Mouse (Mus musculus) ES-Bruce4 (cell line): ENCODE results near the gene Gm21976.

Source experiments
- CTCF ChIP-seq: IDR thresholded peaks from one replicate; pipeline ENCODE4 v1.8.1; 2011; ENCODE audit warnings: low read depth, low read length
- EP300 ChIP-seq: IDR thresholded peaks from 2 replicates; pipeline ENCODE4 v1.6.1; 2011; ENCODE audit warnings: low read depth, low read length; ENCODE audit not compliant: insufficient read depth

- TF ChIP-seq EP300 (no peak), CTCF (no peak)
These were observed 52.4 kb downstream of the Gm21976 start for GRCm38 (mm10) chr13:98332106-98332505.
